Mouse (Mus musculus) liver, postnatal 0 days (tissue): ENCODE results near the gene Ltv1.

Source experiments
- CTCF ChIP-seq: sonication (generic); IDR thresholded peaks from 2 replicates; pipeline ENCODE4 v1.5.1; 2016; ENCODE audit warnings: antibody characterized with exemption, low read depth
- EP300 ChIP-seq: IDR thresholded peaks from 2 replicates; pipeline ENCODE4 v1.6.1; 2016; ENCODE audit warnings: antibody characterized with exemption, low read depth, mild to moderate bottlenecking

DNA sequence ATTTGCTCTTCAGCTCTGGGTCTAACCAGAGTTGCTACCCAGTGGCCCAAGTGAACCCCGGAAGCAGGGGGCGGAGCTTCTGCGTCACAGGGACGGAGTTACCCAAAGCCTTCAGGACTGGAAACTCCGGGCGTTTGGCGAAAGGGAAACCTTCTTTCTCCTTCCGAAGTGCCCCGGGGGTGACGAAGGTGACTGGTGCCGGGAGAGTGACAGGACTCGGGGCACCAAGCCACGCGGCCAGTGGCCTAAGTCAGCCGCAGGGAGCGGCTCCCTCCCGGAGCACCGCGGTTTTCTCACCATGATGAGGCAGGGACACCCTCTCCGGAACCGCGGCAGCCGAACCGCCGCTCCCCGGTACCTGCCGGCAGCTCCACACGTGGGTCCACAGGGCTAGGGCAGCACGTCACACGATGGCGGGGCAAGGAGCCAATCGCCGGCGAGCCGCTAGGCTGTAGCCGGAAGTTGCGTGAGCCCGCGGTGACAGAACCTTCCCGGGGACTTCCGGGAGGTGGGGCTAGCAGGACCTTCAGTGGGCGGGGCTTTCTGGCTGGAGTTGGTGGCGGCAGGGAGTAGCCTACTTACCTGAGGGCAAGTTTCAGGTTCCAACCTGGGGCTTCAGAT lies at the start of gene Ltv1:
- TF ChIP-seq CTCF (no peak), EP300 (0 out of 2 replicates have a peak, but pooled peaks have one; percentile 7)
